Mouse (Mus musculus): Measurements from ENCODE around the gene Cyb5r4. TPM values are rescaled to one million over a fixed set of nuclear protein-coding genes. Genes with fewer than 3 reads are reported as not detected.
"Not testable (repeated sequence)": the region's sequence is repeated elsewhere in the genome, so short reads cannot be mapped to it uniquely, and the experiment has no call there.

Cyb5r4 gene
- polyA plus RNA-seq, 1 experiment from 2014 or later = 43.2 TPM

GRCm38 (mm10) chr9:87115019-87115418 is 93.2 kb downstream of the Cyb5r4 start:
- no peaks in the 10 kb centered on the region for H3K36me3 ChIP-seq (ENCODE audit: control insufficient read depth, insufficient read depth, low read length)
- H3K4me3 ChIP-seq (ENCODE audit: low read depth, low read length) = no peak overlapping the region
- no peaks in the 10 kb centered on the region for H3K9me3 ChIP-seq (ENCODE audit: control insufficient read depth, low read length)
- DNase-seq (ENCODE audit: low spot score) (no peak), ATAC-seq (ENCODE audit: low read depth) (no peak)
- no peaks in the 10 kb centered on the region for H3K4me1 ChIP-seq (ENCODE audit: control insufficient read depth, insufficient read depth, low read length)
- no peaks in the 10 kb centered on the region for H3K27me3 ChIP-seq (replicated peaks; ENCODE audit: control insufficient read depth, insufficient read depth, low read length)
- WGBS = 78% methylated on average over 5 of the region's 5 CpGs
- H3K9ac ChIP-seq (ENCODE audit: low read depth, low read length) = no peak overlapping the region
- H3K27ac ChIP-seq (replicated peaks; ENCODE audit: low read depth, low read length) = no peak overlapping the region
- H3K4me2 ChIP-seq (ENCODE audit: low read depth, low read length) = no peak overlapping the region

- Histone ChIP-seq H3K36me3 (ENCODE audit: control insufficient read depth, insufficient read depth, low read length) (no peaks in the 10 kb centered on the region), H3K27ac (replicated peaks; ENCODE audit: low read depth, low read length) (no peak overlapping the region), H3K9ac (ENCODE audit: low read depth, low read length) (no peak overlapping the region), H3K4me3 (ENCODE audit: low read depth, low read length) (no peak overlapping the region), H3K4me1 (ENCODE audit: control insufficient read depth, insufficient read depth, low read length) (no peaks in the 10 kb centered on the region), H3K27me3 (replicated peaks; ENCODE audit: control insufficient read depth, insufficient read depth, low read length) (no peaks in the 10 kb centered on the region), H3K4me2 (ENCODE audit: low read depth, low read length) (no peak overlapping the region), H3K9me3 (ENCODE audit: control insufficient read depth, low read length) (no peaks in the 10 kb centered on the region)
- no peak for DNase-seq (ENCODE audit: low spot score)
- ATAC-seq (ENCODE audit: low read depth) = no peak
- 49% methylated on average over 6 of the region's 6 CpGs for WGBS
Observed at GRCm38 (mm10) chr9:87115456-87115931, 93.7 kb downstream of the Cyb5r4 start.

DNA sequence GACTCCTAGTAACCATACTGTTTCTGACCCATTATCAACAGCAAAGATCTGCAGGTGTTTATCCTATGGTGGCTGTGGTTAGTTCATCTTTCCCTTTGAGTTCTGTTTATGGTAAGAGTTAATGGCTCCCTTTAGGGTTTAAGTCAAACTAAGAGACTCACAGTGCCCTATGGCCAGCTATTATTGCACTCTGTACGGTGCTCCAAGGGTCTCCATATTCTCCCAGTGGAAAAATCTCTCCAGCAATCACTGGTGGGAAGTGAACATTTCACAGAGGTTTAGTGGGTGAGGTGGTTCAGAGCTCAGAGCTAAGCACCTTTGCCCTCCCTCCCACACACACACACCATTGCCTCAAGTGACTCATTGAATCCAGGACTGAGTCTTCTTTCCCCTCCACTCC is 94.2 kb downstream of the Cyb5r4 start:
- no peaks in the 10 kb centered on the region for H3K36me3 ChIP-seq (ENCODE audit: control insufficient read depth, insufficient read depth, low read length)
- DNase-seq (ENCODE audit: low spot score) (no peak), ATAC-seq (ENCODE audit: low read depth) (no peak)
- no peaks in the 10 kb centered on the region for H3K4me1 ChIP-seq (ENCODE audit: control insufficient read depth, insufficient read depth, low read length)
- H3K27ac ChIP-seq (replicated peaks; ENCODE audit: low read depth, low read length) = no peak overlapping the region
- WGBS = 76% methylated on average over 1 of the region's 1 CpGs
- H3K9ac ChIP-seq (ENCODE audit: low read depth, low read length) = no peak overlapping the region
- H3K9me3 ChIP-seq (ENCODE audit: control insufficient read depth, low read length) = no peaks in the 10 kb centered on the region
- no peak overlapping the region for H3K4me3 ChIP-seq (ENCODE audit: low read depth, low read length)
- H3K4me2 ChIP-seq (ENCODE audit: low read depth, low read length) = no peak overlapping the region
- no peaks in the 10 kb centered on the region for H3K27me3 ChIP-seq (replicated peaks; ENCODE audit: control insufficient read depth, insufficient read depth, low read length)

DNA sequence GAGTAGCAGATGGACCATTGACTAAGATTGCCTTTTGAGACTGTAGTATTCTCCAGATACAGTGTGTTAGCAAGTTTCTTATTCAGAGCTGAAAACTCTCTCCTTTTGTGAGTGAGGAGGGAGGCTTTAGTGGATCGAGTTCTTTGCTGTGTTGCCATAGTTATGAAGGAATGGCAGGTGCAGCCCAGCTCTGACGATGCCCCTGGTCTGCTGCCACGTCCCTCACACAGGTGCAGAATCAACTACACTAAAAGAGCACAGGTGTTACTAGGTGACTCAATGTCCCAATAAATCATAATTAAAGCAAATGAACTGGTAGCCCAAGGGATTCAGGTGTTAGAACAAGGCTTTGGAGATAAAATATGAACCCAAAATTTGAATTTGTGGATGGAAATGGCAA is 97.2 kb downstream of the Cyb5r4 start:
- DNase-seq (ENCODE audit: low spot score) (no peak), ATAC-seq (ENCODE audit: low read depth) (peak; percentile 77; the same call in 1 of the 2 replicates)
- Histone ChIP-seq H3K27me3 (replicated peaks; ENCODE audit: control insufficient read depth, insufficient read depth, low read length) (no peaks in the 10 kb centered on the region; the same call in 1 of the 2 replicates), H3K4me3 (ENCODE audit: low read depth, low read length) (no peak overlapping the region), H3K9ac (ENCODE audit: low read depth, low read length) (no peak overlapping the region), H3K4me1 (ENCODE audit: control insufficient read depth, insufficient read depth, low read length) (no peaks in the 10 kb centered on the region), H3K36me3 (ENCODE audit: control insufficient read depth, insufficient read depth, low read length) (no peaks in the 10 kb centered on the region), H3K27ac (replicated peaks; ENCODE audit: low read depth, low read length) (no peak overlapping the region), H3K9me3 (ENCODE audit: control insufficient read depth, low read length) (no peaks in the 10 kb centered on the region), H3K4me2 (ENCODE audit: low read depth, low read length) (no peak overlapping the region)
- 57% methylated on average over 3 of the region's 3 CpGs for WGBS

DNA sequence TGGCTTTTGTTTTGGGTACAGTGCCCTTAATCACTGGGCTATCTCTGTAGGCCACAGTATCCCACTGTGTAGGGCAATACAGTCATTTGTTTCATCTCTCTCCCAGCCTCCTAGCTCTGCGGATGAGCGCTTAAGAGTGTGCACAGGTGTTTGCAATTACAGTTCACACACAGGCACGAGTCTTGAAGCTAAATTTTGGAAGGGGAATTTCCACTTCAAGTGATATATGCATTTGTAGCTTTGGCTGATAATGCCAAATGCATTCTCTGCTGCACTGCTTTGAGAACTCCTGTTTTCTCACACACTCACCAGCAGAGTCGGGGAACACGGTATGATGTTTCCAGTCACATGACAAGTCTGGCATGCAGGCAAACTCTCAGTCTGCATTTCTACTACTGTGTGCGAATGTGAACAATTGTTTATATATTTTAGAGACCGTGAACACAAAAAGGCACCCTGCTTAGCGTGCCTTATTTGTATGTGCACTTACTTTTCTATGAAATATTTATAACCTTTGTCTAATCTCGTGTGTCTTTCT is 100.2 kb downstream of the Cyb5r4 start:
- no peak overlapping the region for H3K4me3 ChIP-seq (ENCODE audit: low read depth, low read length)
- ATAC-seq (ENCODE audit: low read depth) = no peak
- H3K9ac ChIP-seq (ENCODE audit: low read depth, low read length) = no peak overlapping the region
- H3K27ac ChIP-seq (replicated peaks; ENCODE audit: low read depth, low read length) = no peak overlapping the region
- no peaks in the 10 kb centered on the region for H3K36me3 ChIP-seq (ENCODE audit: control insufficient read depth, insufficient read depth, low read length)
- WGBS = 29% methylated on average over 9 of the region's 9 CpGs
- peak; percentile 55 for DNase-seq (ENCODE audit: low spot score)
- no peak overlapping the region for H3K4me2 ChIP-seq (ENCODE audit: low read depth, low read length)
- H3K9me3 ChIP-seq (ENCODE audit: control insufficient read depth, low read length) = no peaks in the 10 kb centered on the region
- no peaks in the 10 kb centered on the region; the same call in 1 of the 2 replicates for H3K27me3 ChIP-seq (replicated peaks; ENCODE audit: control insufficient read depth, insufficient read depth, low read length)
- H3K4me1 ChIP-seq (ENCODE audit: control insufficient read depth, insufficient read depth, low read length) = no peaks in the 10 kb centered on the region

- H3K4me3 ChIP-seq (ENCODE audit: low read depth, low read length); ATAC-seq (ENCODE audit: low read depth): not testable (repeated sequence)
- WGBS = 80% methylated on average over 5 of the region's 6 CpGs
Observed at GRCm38 (mm10) chr9:87127046-87127445, 105.2 kb downstream of the Cyb5r4 start.

More at GRCm38 (mm10) chr9:87127046-87127445, 105.2 kb downstream of the Cyb5r4 start:
- not testable (repeated sequence) for H3K9me3 ChIP-seq (ENCODE audit: control insufficient read depth, low read length); H3K4me1 ChIP-seq (ENCODE audit: control insufficient read depth, insufficient read depth, low read length); H3K4me2 ChIP-seq (ENCODE audit: low read depth, low read length); H3K27ac ChIP-seq (replicated peaks; ENCODE audit: low read depth, low read length); DNase-seq (ENCODE audit: low spot score); H3K9ac ChIP-seq (ENCODE audit: low read depth, low read length); H3K27me3 ChIP-seq (replicated peaks; ENCODE audit: control insufficient read depth, insufficient read depth, low read length); H3K36me3 ChIP-seq (ENCODE audit: control insufficient read depth, insufficient read depth, low read length)

Other genes with a start within 250 kb of the Cyb5r4 start
- 9.5 and 10.7 TPM in 2 replicates for gene Snap91, start 141.4 kb upstream of the Cyb5r4 start, polyA plus RNA-seq (2014; fragmentation: Nextera tagmentation; extraction: Ambion mirVana)
- gene Ripply2, start 6.5 kb upstream of the Cyb5r4 start, polyA plus RNA-seq (2014; fragmentation: Nextera tagmentation; extraction: Ambion mirVana) = 0.32 TPM in 1 of 2 replicates, not detected in the other
- gene Mrap2, start 122.3 kb downstream of the Cyb5r4 start, polyA plus RNA-seq (2014; fragmentation: Nextera tagmentation; extraction: Ambion mirVana) = 0.19 and 0.41 TPM in 2 replicates
- 5.9 and 6.3 TPM in 2 replicates for gene Cep162, start 233.5 kb downstream of the Cyb5r4 start, polyA plus RNA-seq (2014; fragmentation: Nextera tagmentation; extraction: Ambion mirVana)

Data from embryonic facial prominence, embryonic 14.5 days (tissue).